Mouse (Mus musculus) forebrain, embryonic 14.5 days (tissue): ENCODE results near the gene Abhd12b. TPM values are rescaled to one million over a fixed set of nuclear protein-coding genes. Genes with fewer than 3 reads are reported as not detected.

Experiments
- ATAC-seq: fragments of 200-750 bp; cut with Nextera tagmentation; 2 replicates; pipeline ENCODE4 v1.8.0; 2017; ENCODE audit warnings: mild to moderate bottlenecking, moderate library complexity
- DNase-seq: peaks from one replicate; pipeline ENCODE4 v3.0.0-alpha.2; 2015; ENCODE audit warnings: low spot score
- H3K27ac ChIP-seq: fragments of 300-500 bp; sonication (generic); 2 replicates; pipeline ENCODE4 v1.5.1; 2014; ENCODE audit warnings: low read depth, mild to moderate bottlenecking, control low read depth, low read length, moderate library complexity
- H3K27me3 ChIP-seq: fragments of 300-500 bp; sonication (generic); replicated peaks from 2 replicates; pipeline ENCODE4 v1.6.1; 2014; ENCODE audit warnings: low read length, control low read depth, mixed read lengths; ENCODE audit not compliant: control insufficient read depth, insufficient read depth
- H3K36me3 ChIP-seq: fragments of 300-500 bp; sonication (generic); 2 replicates; pipeline ENCODE4 v1.6.1; 2014; ENCODE audit warnings: low read length, control low read depth; ENCODE audit not compliant: control insufficient read depth, insufficient read depth
- H3K4me1 ChIP-seq: fragments of 300-500 bp; sonication (generic); 2 replicates; pipeline ENCODE4 v1.6.1; 2014; ENCODE audit warnings: antibody characterized with exemption, low read length, control low read depth; ENCODE audit not compliant: control insufficient read depth, insufficient read depth
- H3K4me2 ChIP-seq: fragments of 300-500 bp; sonication (generic); 2 replicates; pipeline ENCODE4 v1.6.1; 2014; ENCODE audit warnings: mild to moderate bottlenecking, control low read depth, low read length
- H3K4me3 ChIP-seq: fragments of 300-500 bp; sonication (generic); 2 replicates; pipeline ENCODE4 v1.5.1; 2014; ENCODE audit warnings: low read depth, low read length, control low read depth
- H3K9ac ChIP-seq: fragments of 300-500 bp; sonication (generic); 2 replicates; pipeline ENCODE4 v1.6.1; 2014; ENCODE audit warnings: mild to moderate bottlenecking, low read length, control low read depth, moderate library complexity
- H3K9me3 ChIP-seq: fragments of 300-500 bp; sonication (generic); replicated peaks from 2 replicates; pipeline ENCODE4 v1.6.1; 2016; ENCODE audit warnings: low read length, control low read depth, mixed read lengths; ENCODE audit not compliant: control insufficient read depth
- WGBS: fragments of 180-500 bp; shearing (Covaris S2); extraction: QIAGEN DNeasy Blood & Tissue Kit; methylation state at CpG from one replicate; pipeline ENCODE4 v1.1.7; 2014; 5-methylcytosine and 5-hydroxymethylcytosine counted together
- polyA plus RNA-seq: library from polyadenylated mRNA; unstranded; fragments of >200 nt; fragmentation: Nextera tagmentation; extraction: Ambion mirVana; gene quantifications from 2 replicates; pipeline ENCODE4 v1.2.1, GENCODE M21; 2014

Gene Abhd12b
- polyA plus RNA-seq, result not detected in 2 replicates

DNA sequence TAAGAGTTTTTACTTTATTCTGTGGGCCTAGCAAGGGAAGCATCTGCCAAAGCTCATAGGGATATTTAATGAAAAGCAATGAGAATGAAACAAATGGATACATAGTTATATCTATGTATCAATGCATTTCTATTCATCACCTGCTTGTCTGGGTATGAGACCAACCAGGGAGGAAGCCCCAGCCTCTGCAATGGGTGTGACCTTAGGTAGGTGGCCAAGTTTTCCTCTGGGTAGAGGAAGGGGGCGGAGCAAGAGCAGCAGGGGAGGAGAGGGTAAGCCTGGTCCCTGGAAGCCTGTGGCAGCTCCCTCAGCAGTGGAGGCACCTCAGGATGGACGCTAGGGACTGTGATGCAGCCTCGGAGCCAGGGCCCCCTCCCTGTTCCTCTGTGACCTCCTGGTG lies at the start of gene Abhd12b:
Gene Abhd12b (plus strand): TSS at position 301 of the 400 bp plus-strand sequence.
- Histone ChIP-seq H3K9me3 (no peaks in the 10 kb centered on the region), H3K9ac (no peak within 1 kb of the TSS), H3K27ac (no peak within 1 kb of the TSS), H3K36me3 (no peaks in the 10 kb centered on the region), H3K4me1 (0 out of 2 replicates have a peak, but pooled peaks cover 3% of the 10 kb centered on the region), H3K4me3 (no peak within 1 kb of the TSS), H3K27me3 (no peaks in the 10 kb centered on the region), H3K4me2 (no peak within 1 kb of the TSS)
- ATAC-seq (no peak), DNase-seq (no peak)
- WGBS, result 52% methylated on average over 3 of the region's 3 CpGs

DNA sequence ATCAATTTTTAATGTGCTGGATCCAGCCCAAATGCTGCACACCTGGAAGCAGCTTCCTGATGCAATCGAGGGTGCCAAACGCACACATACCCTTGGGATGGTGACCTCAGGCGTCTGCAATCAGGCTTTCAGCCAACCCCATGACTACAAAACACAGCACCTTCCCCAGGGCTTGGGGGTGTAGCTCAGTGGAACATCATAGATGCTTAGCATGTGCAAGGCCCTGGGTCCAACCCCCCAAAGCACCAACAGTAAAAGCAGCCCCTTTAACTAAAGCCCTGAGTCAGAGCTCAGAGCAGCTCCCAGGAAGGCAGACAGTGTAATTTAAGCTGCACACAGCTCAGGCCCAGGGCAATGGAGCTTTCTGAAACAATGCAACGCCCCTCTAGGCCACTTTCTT lies 49.7 kb upstream of the Abhd12b start:
- ATAC-seq (no peak), DNase-seq (no peak)
- Histone ChIP-seq H3K4me3 (no peak overlapping the region), H3K4me2 (no peak overlapping the region), H3K4me1 (peaks cover 31% of the 10 kb centered on the region), H3K27me3 (no peaks in the 10 kb centered on the region), H3K9ac (no peak overlapping the region), H3K9me3 (no peaks in the 10 kb centered on the region), H3K27ac (no peak overlapping the region), H3K36me3 (no peaks in the 10 kb centered on the region)
- WGBS, result 36% methylated on average over 4 of the region's 4 CpGs

DNA sequence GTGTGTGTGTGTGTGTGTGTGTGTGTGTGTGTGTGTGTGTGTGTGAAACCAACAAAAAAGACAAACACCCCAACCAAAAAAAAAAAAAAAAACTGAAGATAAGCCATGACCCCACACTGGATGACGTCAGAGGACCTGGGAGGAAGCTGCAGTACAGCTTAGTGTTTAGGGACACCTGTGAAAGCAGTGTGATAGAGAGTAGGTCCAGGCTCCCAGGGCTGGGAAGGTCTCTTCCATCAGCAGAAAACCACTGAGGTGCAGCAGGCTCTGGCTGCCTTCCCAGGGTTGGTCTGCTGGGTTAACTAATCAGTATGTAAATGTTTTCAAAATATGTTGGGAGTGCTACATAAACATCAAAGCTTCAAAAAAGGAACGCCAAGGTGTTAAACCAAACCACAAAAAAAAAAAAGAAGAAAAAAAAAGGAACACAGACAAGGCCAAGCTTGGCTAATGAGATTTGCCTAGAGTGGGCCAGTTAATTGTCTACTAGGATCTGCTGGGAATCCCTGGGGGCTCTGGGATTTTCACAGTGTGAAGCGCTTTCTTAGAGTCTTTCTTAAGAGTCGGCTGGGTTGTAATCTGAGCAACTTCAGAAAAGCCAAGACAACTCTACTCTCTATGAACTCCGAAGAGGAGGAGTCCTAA lies 49.0 kb upstream of the Abhd12b start:
- Histone ChIP-seq H3K9me3 (no peaks in the 10 kb centered on the region), H3K9ac (no peak overlapping the region), H3K27me3 (no peaks in the 10 kb centered on the region), H3K4me1 (peaks cover 32% of the 10 kb centered on the region), H3K4me3 (no peak overlapping the region), H3K36me3 (no peaks in the 10 kb centered on the region), H3K27ac (no peak overlapping the region), H3K4me2 (no peak overlapping the region)
- WGBS, result 4% methylated on average over 5 of the region's 5 CpGs
- peak; percentile 33; the same call in 1 of the 2 replicates for ATAC-seq
- DNase-seq, result peak; percentile 80

DNA sequence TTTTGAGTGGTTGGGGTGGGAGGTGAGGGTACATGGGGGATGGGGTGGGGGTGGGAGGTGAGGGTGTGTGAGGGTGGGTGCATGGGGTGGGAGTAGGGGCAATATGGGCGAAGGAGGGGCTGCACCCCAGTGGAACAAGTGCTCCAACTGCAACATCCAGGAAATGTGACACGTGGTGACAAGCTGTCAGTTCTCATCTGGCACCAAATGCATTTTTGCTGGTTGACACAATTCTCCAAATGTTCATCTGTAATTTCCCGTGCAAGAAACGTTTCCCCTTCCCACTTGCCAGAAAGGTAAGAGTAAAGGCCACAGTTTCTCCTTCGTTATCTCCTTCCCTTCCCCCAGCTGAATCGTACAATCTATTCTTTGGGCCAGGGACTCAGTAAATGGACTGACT lies 48.1 kb upstream of the Abhd12b start:
- Histone ChIP-seq H3K9me3 (no peaks in the 10 kb centered on the region), H3K4me3 (no peak overlapping the region), H3K9ac (no peak overlapping the region), H3K36me3 (no peaks in the 10 kb centered on the region), H3K4me2 (peak overlapping the region; percentile 11; the same call in 1 of the 2 replicates), H3K27ac (0 out of 2 replicates have a peak overlapping the region, but pooled peaks have one; percentile 16), H3K4me1 (peaks cover 42% of the 10 kb centered on the region), H3K27me3 (no peaks in the 10 kb centered on the region)
- peak; percentile 62 for DNase-seq
- ATAC-seq, result no peak
- 48% methylated on average over 6 of the region's 6 CpGs for WGBS

DNA sequence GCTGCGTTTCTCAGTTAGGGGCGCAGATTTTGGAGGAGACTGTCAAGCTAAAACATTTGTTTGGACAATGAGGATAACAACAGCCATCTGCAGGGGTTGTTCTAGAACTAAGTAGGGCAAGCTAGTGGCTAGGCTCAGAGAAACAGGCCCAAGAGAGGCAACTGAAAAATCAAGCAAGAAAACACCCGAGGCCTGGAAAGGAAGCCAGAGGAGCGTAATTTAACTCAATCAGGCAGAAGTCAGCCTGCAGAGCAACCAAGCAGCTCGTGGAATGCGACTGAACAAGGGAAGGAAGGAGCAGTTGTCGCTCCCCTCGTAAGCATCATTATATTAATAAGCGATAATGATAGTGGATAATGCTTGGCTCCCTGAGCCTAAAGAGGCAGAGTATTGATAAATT lies 47.4 kb upstream of the Abhd12b start:
- no peaks in the 10 kb centered on the region for H3K27me3 ChIP-seq
- peaks cover 42% of the 10 kb centered on the region for H3K4me1 ChIP-seq
- WGBS, result 46% methylated on average over 9 of the region's 9 CpGs
- ATAC-seq (no peak), DNase-seq (no peak)
- peak overlapping the region; percentile 16; the same call in 1 of the 2 replicates for H3K27ac ChIP-seq
- no peaks in the 10 kb centered on the region for H3K36me3 ChIP-seq
- peak overlapping the region; percentile 11; the same call in 1 of the 2 replicates for H3K4me2 ChIP-seq
- H3K9ac ChIP-seq, result no peak overlapping the region
- no peak overlapping the region for H3K4me3 ChIP-seq
- no peaks in the 10 kb centered on the region for H3K9me3 ChIP-seq

DNA sequence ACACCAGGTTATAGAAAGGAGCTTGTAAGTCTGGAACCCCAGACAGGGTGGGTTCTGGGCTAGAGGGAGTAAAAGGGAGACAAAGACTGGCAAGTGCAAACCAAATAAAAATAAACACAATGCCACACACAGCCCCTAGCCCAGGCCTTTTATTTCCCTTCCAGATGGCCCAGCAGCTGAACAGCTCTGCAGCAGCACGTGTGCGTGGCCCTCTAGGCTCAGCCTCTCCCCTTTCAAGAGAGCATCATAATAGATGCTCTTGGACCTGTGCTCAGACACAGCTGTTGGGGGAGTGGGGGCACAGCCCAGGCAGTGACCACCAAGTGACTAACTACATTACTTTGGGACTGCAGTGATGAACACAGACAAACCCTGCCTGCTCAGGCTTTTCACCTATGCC lies 45.8 kb upstream of the Abhd12b start:
- Histone ChIP-seq H3K4me1 (peaks cover 42% of the 10 kb centered on the region), H3K9ac (0 out of 2 replicates have a peak overlapping the region, but pooled peaks have one; percentile 32), H3K9me3 (no peaks in the 10 kb centered on the region), H3K4me2 (peak overlapping the region; percentile 33; the same call in 1 of the 2 replicates), H3K27me3 (0 out of 2 replicates have a peak, but pooled peaks cover 9% of the 10 kb centered on the region), H3K36me3 (no peaks in the 10 kb centered on the region), H3K27ac (peak overlapping the region; percentile 44; the same call in 1 of the 2 replicates), H3K4me3 (0 out of 2 replicates have a peak overlapping the region, but pooled peaks have one; percentile 4)
- ATAC-seq (peak; percentile 40), DNase-seq (peak; percentile 68)
- 9% methylated on average over 2 of the region's 2 CpGs for WGBS

DNA sequence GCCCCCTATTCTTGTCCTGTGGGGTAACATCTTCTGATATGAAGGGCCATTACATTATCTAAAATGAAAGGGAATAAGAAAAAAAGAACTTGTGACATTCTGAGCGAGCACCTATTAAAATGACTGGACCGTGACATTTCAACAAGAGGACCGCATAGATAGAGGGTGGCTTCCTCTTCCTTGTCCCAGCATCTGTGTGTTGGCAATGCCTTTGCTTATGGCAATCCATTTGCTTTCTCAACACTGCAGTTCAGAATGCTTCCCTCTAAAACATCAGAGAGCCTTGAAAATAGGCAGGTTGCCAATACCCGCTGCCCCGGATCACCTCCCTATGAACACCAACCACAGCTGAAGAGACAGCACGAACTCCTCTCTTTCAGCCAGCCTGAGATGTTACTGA lies 44.0 kb upstream of the Abhd12b start:
- Histone ChIP-seq H3K4me1 (peaks cover 42% of the 10 kb centered on the region), H3K9me3 (no peaks in the 10 kb centered on the region), H3K4me3 (peak overlapping the region; percentile 67), H3K27me3 (0 out of 2 replicates have a peak, but pooled peaks cover 9% of the 10 kb centered on the region), H3K36me3 (no peaks in the 10 kb centered on the region), H3K4me2 (peak overlapping the region; percentile 89), H3K9ac (peak overlapping the region; percentile 86), H3K27ac (peak overlapping the region; percentile 88)
- ATAC-seq, result no peak
- DNase-seq, result no peak
- WGBS, result 48% methylated on average over 6 of the region's 6 CpGs

DNA sequence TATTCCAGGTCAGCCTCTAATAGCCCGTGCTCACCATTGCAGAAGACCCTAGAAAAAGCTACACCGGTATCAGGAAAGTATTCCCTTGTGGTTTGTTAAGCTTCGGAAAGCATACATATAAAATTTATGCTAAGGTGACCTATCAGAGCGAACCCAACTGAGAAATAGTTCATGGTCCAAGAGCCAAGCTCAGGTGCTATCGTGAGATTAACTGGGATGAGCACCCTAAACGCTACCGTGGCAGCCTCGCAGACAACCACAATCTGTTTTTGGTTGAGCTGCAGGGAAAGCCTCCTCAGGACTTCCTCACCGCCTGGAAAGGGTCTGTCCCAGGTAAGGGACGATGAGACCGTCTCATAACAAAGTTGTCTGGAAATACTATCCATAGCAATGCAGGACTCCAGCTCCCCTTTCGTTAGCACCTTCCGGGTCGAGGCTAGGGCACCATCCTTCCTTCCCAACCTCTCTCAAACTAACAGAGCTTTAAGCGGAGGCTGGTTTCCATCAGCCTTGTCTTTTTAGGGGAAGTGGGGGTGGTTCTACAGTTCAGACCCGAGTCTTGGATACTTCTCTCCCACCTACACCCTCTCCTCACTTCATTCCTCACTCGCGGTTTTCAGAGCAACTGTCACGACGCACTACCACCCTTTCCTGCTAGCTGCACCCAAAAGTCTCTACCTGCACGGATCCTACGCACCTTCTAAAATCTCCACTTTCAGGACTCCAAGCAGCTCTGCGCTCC lies 43.4 kb upstream of the Abhd12b start:
- Histone ChIP-seq H3K36me3 (no peaks in the 10 kb centered on the region), H3K27ac (peak overlapping the region; percentile 88), H3K4me3 (peak overlapping the region; percentile 67), H3K4me2 (peak overlapping the region; percentile 89), H3K9me3 (no peaks in the 10 kb centered on the region), H3K9ac (peak overlapping the region; percentile 86), H3K27me3 (0 out of 2 replicates have a peak, but pooled peaks cover 9% of the 10 kb centered on the region), H3K4me1 (peaks cover 38% of the 10 kb centered on the region)
- no peak for DNase-seq
- ATAC-seq, result 0 out of 2 replicates have a peak, but pooled peaks have one; percentile 0
- 11% methylated on average over 23 of the region's 23 CpGs for WGBS
